Mouse (Mus musculus): ENCODE measurements at regions not wholly inside any gene's neighbourhood (a gene's known extent, or its start where the extent isn't known, plus 50 kb on each side); places are given as distances from the start of the nearest gene placed in this dataset.

DNA sequence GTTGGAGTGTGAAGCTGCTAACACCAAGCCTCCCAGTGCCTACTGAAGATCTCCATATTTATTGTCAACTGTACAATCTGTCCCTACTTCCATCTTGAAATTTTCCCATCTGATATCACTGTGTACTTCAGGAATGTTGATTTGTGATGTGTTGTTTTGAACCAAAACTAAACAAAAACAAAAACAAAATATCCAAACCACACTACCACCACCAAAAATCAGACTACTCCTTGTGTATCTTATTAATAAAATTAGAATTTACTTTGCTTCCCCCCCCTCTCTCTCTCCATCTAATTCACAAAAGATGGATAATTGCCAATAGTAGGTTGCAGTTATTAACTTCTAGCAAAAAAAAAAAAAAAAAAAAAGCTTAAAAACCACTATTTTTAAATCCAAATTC lies 166.5 kb upstream of the Tmem161b start:
- TF ChIP-seq ZC3H11A (IDR thresholded peaks at IDR 0.05; ENCODE audit: borderline replicate concordance, low read depth, low read length): no peak
- no peak for TF ChIP-seq HCFC1 (IDR thresholded peaks at IDR 0.05; ENCODE audit: borderline replicate concordance, insufficient read depth, low read length)
- no peak for TF ChIP-seq CHD2 (IDR thresholded peaks at IDR 0.05; ENCODE audit: low read depth, low read length)
- no peak overlapping the region for H3K27ac ChIP-seq (ENCODE audit: insufficient read depth, low read depth, low read length, poor library complexity, severe bottlenecking)
- H3K9ac ChIP-seq (ENCODE audit: insufficient read depth, low read depth, low read length, poor library complexity, severe bottlenecking): no peak overlapping the region
- H3K4me3 ChIP-seq (ENCODE audit: insufficient read depth in 1 of 2, low read depth in 1 of 2, low read length in 2 of 2, poor library complexity in 1 of 2, severe bottlenecking in 1 of 2): no peak overlapping the region
- no peak for DNase-seq (ENCODE audit: low read depth, low spot score)
- in situ Hi-C loops (cut with MboI; ENCODE audit: low sequenced_read_pairs in 2 of 2, unreplicated experiment in 2 of 2): no loop called here
- H3K4me1 ChIP-seq (ENCODE audit: control insufficient read depth in 2 of 2, insufficient read depth in 2 of 2, low read length in 2 of 2, poor library complexity in 1 of 2): peaks cover 0 to 5% of the 10 kb centered on the region in 2 experiments; a peak in 1 of 4 replicates
- H3K9me3 ChIP-seq (ENCODE audit: control insufficient read depth, insufficient read depth, low read depth, low read length): no peaks in the 10 kb centered on the region
- H3K36me3 ChIP-seq (ENCODE audit: control insufficient read depth, insufficient read depth, low read length, poor library complexity, severe bottlenecking): no peaks in the 10 kb centered on the region

GRCm38 (mm10) chr13:84056451-84056850 lies 165.6 kb upstream of the Tmem161b start:
- peaks cover 0 to 5% of the 10 kb centered on the region in 2 experiments; a peak in 1 of 4 replicates for H3K4me1 ChIP-seq (ENCODE audit: control insufficient read depth in 2 of 2, insufficient read depth in 2 of 2, low read length in 2 of 2, poor library complexity in 1 of 2)
- no peaks in the 10 kb centered on the region for H3K36me3 ChIP-seq (ENCODE audit: control insufficient read depth, insufficient read depth, low read length, poor library complexity, severe bottlenecking)
- H3K9ac ChIP-seq (ENCODE audit: insufficient read depth, low read depth, low read length, poor library complexity, severe bottlenecking): no peak overlapping the region
- H3K27ac ChIP-seq (ENCODE audit: insufficient read depth, low read depth, low read length, poor library complexity, severe bottlenecking): no peak overlapping the region
- no peak for TF ChIP-seq ZC3H11A (IDR thresholded peaks at IDR 0.05; ENCODE audit: borderline replicate concordance, low read depth, low read length)
- TF ChIP-seq MAFK (IDR thresholded peaks at IDR 0.05; ENCODE audit: insufficient read depth, low read depth, low read length): no peak
- no peak for TF ChIP-seq CHD2 (IDR thresholded peaks at IDR 0.05; ENCODE audit: low read depth, low read length)
- no peak for TF ChIP-seq HCFC1 (IDR thresholded peaks at IDR 0.05; ENCODE audit: borderline replicate concordance, insufficient read depth, low read length)
- no peak for TF ChIP-seq ZNF384 (IDR thresholded peaks at IDR 0.05; ENCODE audit: low read depth, low read length)
- no peak for DNase-seq (ENCODE audit: low read depth, low spot score)
- in situ Hi-C loops (cut with MboI; ENCODE audit: low sequenced_read_pairs in 2 of 2, unreplicated experiment in 2 of 2): no loop called here
- H3K9me3 ChIP-seq (ENCODE audit: control insufficient read depth, insufficient read depth, low read depth, low read length): no peaks in the 10 kb centered on the region
- H3K4me3 ChIP-seq (ENCODE audit: insufficient read depth in 1 of 2, low read depth in 1 of 2, low read length in 2 of 2, poor library complexity in 1 of 2, severe bottlenecking in 1 of 2): no peak overlapping the region

DNA sequence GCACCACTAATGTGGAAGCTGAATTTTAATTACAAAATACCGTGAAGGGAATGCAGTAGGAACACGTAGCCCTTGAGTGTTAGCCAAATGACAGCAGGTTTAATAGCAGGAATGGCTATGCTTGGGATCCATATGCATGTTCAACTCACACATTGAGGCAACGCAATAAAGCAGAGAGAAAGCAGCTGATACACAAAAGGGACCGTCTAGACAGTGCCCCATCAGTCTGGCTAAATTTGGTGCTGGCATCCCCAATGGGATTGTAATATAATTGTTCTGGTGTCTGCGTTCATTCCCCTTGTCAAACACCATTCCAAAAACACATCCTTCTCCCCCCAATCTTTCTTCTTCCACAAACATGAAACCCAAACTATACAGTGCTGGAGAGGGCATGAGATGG lies 165.1 kb upstream of the Tmem161b start:
- no peak overlapping the region for H3K27ac ChIP-seq (ENCODE audit: insufficient read depth, low read depth, low read length, poor library complexity, severe bottlenecking)
- no peak for DNase-seq (ENCODE audit: low read depth, low spot score)
- no peak overlapping the region for H3K4me3 ChIP-seq (ENCODE audit: insufficient read depth in 1 of 2, low read depth in 1 of 2, low read length in 2 of 2, poor library complexity in 1 of 2, severe bottlenecking in 1 of 2)
- H3K4me1 ChIP-seq (ENCODE audit: control insufficient read depth in 2 of 2, insufficient read depth in 2 of 2, low read length in 2 of 2, poor library complexity in 1 of 2): peaks cover 0 to 5% of the 10 kb centered on the region in 2 experiments; a peak in 1 of 4 replicates
- in situ Hi-C loops (cut with MboI; ENCODE audit: low sequenced_read_pairs in 2 of 2, unreplicated experiment in 2 of 2): no loop called here
- H3K9ac ChIP-seq (ENCODE audit: insufficient read depth, low read depth, low read length, poor library complexity, severe bottlenecking): no peak overlapping the region
- no peak for TF ChIP-seq MAFK (IDR thresholded peaks at IDR 0.05; ENCODE audit: insufficient read depth, low read depth, low read length)
- H3K9me3 ChIP-seq (ENCODE audit: control insufficient read depth, insufficient read depth, low read depth, low read length): no peaks in the 10 kb centered on the region
- H3K36me3 ChIP-seq (ENCODE audit: control insufficient read depth, insufficient read depth, low read length, poor library complexity, severe bottlenecking): no peaks in the 10 kb centered on the region

DNA sequence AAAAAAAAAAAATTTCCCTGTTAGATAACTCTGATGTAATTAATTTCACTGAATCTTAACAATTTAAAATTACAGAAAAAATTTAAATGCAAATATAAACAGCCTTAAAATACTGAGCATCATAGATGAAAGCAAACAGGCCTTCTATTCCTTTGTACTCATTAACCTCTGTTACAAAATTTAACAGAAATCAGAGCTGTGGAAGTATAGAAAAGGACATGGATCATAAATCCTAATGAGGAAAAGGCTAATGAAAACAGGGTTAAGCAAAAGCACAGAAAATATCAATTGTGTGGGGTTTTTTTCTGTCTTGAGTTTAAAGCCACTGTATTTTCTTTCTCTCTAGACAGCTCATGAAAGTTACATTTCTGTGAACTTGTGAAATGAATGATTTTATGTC lies 164.6 kb upstream of the Tmem161b start:
- Histone ChIP-seq H3K9ac (ENCODE audit: insufficient read depth, low read depth, low read length, poor library complexity, severe bottlenecking) (no peak overlapping the region), H3K36me3 (ENCODE audit: control insufficient read depth, insufficient read depth, low read length, poor library complexity, severe bottlenecking) (no peaks in the 10 kb centered on the region), H3K9me3 (ENCODE audit: control insufficient read depth, insufficient read depth, low read depth, low read length) (no peaks in the 10 kb centered on the region), H3K4me1 (ENCODE audit: control insufficient read depth in 2 of 2, insufficient read depth in 2 of 2, low read length in 2 of 2, poor library complexity in 1 of 2) (peaks cover 0 to 5% of the 10 kb centered on the region in 2 experiments; a peak in 1 of 4 replicates), H3K4me3 (ENCODE audit: insufficient read depth in 1 of 2, low read depth in 1 of 2, low read length in 2 of 2, poor library complexity in 1 of 2, severe bottlenecking in 1 of 2) (no peak overlapping the region), H3K27ac (ENCODE audit: insufficient read depth, low read depth, low read length, poor library complexity, severe bottlenecking) (no peak overlapping the region)
- TF ChIP-seq HCFC1 (IDR thresholded peaks at IDR 0.05; ENCODE audit: borderline replicate concordance, insufficient read depth, low read length): no peak
- no peak for TF ChIP-seq CHD2 (IDR thresholded peaks at IDR 0.05; ENCODE audit: low read depth, low read length)
- no peak for TF ChIP-seq ZNF384 (IDR thresholded peaks at IDR 0.05; ENCODE audit: low read depth, low read length)
- TF ChIP-seq MAFK (IDR thresholded peaks at IDR 0.05; ENCODE audit: insufficient read depth, low read depth, low read length): no peak
- no peak for TF ChIP-seq ZC3H11A (IDR thresholded peaks at IDR 0.05; ENCODE audit: borderline replicate concordance, low read depth, low read length)
- DNase-seq (ENCODE audit: low read depth, low spot score): no peak
- in situ Hi-C loops (cut with MboI; ENCODE audit: low sequenced_read_pairs in 2 of 2, unreplicated experiment in 2 of 2): no loop called here

GRCm38 (mm10) chr13:84058251-84058650 lies 163.8 kb upstream of the Tmem161b start:
- no peak for TF ChIP-seq ZNF384 (IDR thresholded peaks at IDR 0.05; ENCODE audit: low read depth, low read length)
- TF ChIP-seq HCFC1 (IDR thresholded peaks at IDR 0.05; ENCODE audit: borderline replicate concordance, insufficient read depth, low read length): no peak
- TF ChIP-seq MAFK (IDR thresholded peaks at IDR 0.05; ENCODE audit: insufficient read depth, low read depth, low read length): no peak
- no peak for TF ChIP-seq CHD2 (IDR thresholded peaks at IDR 0.05; ENCODE audit: low read depth, low read length)
- no peak for TF ChIP-seq ZC3H11A (IDR thresholded peaks at IDR 0.05; ENCODE audit: borderline replicate concordance, low read depth, low read length)
- DNase-seq (ENCODE audit: low read depth, low spot score): no peak
- Histone ChIP-seq H3K36me3 (ENCODE audit: control insufficient read depth, insufficient read depth, low read length, poor library complexity, severe bottlenecking) (no peaks in the 10 kb centered on the region), H3K9ac (ENCODE audit: insufficient read depth, low read depth, low read length, poor library complexity, severe bottlenecking) (no peak overlapping the region), H3K27ac (ENCODE audit: insufficient read depth, low read depth, low read length, poor library complexity, severe bottlenecking) (no peak overlapping the region), H3K4me3 (ENCODE audit: insufficient read depth in 1 of 2, low read depth in 1 of 2, low read length in 2 of 2, poor library complexity in 1 of 2, severe bottlenecking in 1 of 2) (no peak overlapping the region), H3K4me1 (ENCODE audit: control insufficient read depth in 2 of 2, insufficient read depth in 2 of 2, low read length in 2 of 2, poor library complexity in 1 of 2) (peaks cover 0 to 5% of the 10 kb centered on the region in 2 experiments; a peak in 1 of 4 replicates), H3K9me3 (ENCODE audit: control insufficient read depth, insufficient read depth, low read depth, low read length) (no peaks in the 10 kb centered on the region)
- in situ Hi-C loops (cut with MboI; ENCODE audit: low sequenced_read_pairs in 2 of 2, unreplicated experiment in 2 of 2): no loop called here
